Mouse (Mus musculus) embryo, embryonic 10.5 days (tissue): ENCODE data around the gene Apbb1.

ENCODE experiments used
- DNase-seq: peaks from one replicate; pipeline ENCODE4 v3.0.0-alpha.2; 2015; ENCODE audit warnings: low spot score

The Apbb1 gene

DNA sequence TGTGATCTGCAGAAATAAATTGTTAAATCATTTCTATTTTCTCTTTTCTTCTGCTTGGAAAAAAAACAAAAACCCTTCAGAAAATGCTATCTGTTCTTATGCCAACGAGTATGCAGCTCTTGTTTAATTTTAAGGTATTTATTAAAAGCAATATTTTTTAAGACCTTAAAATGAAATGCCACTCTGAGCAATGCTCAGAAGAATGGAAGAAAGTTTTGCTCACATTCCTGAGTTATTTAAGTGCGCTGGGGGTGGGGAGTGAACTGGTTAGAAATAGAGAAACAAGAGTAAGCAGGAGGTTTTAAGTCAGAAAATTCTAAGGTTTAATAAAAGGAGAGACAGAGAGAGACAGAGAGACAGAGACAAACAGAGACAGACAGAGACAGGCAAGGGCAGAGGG lies 61.7 kb downstream of the Apbb1 start:
- no peak for DNase-seq

DNA sequence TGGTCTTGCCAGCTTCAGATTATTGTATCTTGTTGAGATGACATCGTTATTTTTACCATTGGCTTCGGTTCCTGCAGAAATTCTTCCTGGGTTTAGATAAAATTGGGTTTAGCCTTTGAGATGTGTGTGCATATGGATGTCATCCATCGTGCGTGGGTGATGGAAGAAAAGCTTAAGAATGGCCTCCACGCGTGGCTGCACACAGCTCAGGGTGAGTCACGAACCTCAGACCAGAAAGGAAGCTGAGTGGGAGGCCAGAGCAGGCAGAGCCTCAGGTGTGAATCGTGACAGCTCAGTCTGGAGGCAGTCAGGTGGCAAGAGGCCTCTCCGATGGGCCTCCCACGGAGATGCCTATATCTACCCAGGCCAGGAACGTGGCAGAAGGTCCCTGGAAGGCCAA lies 62.1 kb downstream of the Apbb1 start:
- no peak for DNase-seq

DNA sequence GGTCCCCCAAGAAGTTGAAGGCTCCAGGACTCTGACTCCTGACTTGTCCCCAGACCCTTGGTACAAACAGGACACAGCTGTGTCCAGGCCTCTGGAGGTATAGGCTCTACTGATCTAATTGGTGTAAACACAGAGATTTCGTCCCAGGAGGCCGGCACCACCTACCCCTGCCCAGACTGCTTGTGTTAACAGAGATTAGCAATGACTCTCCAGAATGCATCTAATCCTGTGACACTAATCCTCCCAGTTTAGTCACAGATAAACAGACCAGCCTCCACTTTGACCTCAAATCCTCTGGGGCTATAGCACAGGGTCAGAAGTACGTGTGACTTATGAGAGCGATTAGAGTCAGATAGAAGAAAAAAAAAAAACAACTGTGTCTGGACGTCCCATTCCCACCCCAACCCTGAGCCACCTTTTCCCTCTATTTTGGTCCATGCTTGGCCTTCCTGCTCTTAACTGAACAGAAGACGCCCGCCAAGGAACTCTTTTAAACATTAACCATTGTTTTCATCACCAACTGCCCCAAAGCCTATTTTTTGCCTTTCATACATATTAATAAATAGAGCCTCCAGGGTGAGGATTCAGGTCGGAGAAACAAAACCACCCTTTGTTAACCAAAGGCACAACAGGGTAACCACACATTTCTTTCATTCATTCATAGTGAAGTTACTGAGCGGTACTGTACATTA lies 64.6 kb downstream of the Apbb1 start:
- DNase-seq: peak; percentile 16

DNA sequence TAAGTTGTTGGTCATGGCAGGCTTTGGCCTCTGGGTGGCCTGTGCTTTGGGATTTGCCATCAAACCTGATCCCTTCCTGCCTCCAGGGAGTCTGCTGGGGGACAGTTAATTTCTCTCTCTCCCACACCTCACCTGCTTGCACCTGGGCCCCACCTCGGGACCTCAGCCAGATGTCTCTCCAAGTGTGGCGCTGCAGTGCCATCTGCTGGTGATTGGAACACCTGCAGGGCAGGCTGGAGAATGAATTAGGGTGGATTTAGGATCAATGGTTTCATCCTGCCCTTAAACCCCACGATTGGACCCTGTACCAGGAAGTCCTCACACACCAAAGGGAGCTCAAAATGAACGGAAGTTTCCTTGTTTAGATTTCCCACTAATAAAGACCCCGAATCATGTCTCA lies 66.3 kb downstream of the Apbb1 start:
- peak; percentile 77 for DNase-seq

DNA sequence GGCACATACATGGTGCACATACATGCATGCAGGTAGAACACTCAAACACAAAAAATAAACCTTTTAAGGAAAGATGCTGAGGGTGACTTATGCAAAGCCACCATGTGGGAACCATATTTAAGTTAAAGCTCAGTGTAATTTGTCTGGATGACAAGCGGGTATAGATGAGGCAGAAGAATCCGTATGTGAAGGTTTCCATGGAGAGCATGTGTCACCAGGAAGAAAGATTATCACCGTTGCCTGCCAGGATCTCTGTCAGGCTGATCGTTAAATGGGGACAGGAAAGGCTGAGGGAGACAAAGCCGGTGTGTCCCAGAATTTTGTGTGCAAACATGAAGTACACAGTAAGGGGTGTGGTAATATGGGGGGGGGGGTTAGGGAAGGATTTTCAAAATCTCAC lies 66.9 kb downstream of the Apbb1 start:
- DNase-seq: peak; percentile 4

DNA sequence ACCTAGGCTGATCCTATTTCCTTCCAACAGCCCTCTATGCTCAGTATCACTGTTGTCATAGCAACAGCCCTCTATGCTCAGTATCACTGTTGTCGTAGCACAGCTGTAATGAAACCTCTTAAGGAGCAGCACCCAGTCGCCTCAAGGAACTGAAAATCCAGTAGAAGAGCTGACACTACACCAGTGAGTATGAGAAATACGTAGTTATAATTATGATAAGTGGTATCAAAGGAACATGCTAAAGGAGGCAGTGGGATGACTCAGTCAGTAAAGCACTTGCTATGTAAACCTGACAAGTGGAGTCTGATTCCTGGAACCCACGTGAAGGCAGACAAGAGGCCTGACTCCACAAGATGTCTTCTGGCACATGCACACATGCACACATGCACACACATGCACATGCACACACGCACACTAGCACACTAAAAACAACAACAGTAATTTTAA lies 67.6 kb downstream of the Apbb1 start:
- DNase-seq: peak; percentile 5

DNA sequence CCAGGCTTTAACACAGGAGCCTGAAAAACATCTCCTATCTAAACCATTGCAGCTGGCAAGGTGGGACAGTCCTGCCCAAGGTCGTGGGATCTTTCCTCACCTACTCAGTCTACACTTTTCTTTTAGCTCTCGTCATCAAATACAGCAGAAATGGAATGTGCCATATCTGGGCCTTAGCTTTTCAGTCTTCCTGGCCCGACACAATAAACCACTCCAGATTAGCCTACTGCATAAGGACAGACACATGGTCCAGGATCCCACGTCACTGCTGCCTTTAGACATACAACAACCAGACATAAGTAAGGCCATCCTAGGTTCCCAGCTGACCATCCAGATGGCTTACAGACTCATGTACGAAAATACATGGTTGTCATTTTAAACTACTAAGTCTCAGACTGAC lies 71.3 kb downstream of the Apbb1 start:
- DNase-seq: no peak
